Mouse (Mus musculus): ENCODE measurements around the gene Hmgb1.

Gene Hmgb1

GRCm38 (mm10) chr5:149062833-149063232, 121.5 kb downstream of the Hmgb1 start:
- DNase-seq (ENCODE audit: low read depth, low spot score): no peak

DNA sequence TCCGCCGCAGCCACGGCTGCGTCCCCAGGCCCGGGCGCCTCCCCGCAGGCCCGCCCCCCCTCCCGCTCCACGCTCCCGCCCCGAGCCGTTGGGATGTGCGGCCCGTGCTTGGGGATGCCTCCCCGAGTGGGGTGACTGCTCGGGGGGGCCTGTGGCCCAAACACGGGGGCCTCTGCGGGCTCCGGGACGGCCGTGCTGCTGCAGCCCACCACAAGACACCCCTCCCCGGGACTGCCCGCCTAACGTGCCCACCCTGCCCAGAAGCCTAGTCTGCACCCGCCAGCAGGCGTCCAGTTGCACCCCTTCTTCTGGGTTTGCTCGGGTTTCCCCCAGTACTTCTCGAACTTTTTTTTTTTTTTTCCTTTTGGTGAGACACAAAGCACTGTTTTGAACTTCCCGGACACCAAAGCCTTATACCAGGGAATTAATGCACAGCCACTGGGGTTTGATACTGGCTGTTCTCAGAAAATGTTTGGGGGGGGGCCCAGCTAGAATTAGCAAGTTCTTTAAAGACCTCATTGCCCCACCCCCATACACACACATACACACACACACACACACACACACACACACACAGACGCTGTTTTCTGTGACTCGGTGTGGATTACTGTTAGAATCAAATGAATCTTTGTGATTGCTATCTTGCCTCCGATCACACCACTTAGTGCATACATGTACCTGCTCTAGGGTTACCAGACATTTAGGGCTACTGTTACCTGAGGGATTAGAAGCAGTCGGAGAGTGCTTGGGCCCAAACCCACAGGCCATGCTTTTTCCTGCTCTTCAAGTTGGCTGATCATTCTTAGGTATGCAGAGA, 130.7 kb downstream of the Hmgb1 start:
- DNase-seq (ENCODE audit: low read depth, low spot score): no peak

- DNase-seq (ENCODE audit: low read depth, low spot score): peak; percentile 97
These were observed 131.6 kb downstream of the Hmgb1 start for GRCm38 (mm10) chr5:149052421-149053338.

DNA sequence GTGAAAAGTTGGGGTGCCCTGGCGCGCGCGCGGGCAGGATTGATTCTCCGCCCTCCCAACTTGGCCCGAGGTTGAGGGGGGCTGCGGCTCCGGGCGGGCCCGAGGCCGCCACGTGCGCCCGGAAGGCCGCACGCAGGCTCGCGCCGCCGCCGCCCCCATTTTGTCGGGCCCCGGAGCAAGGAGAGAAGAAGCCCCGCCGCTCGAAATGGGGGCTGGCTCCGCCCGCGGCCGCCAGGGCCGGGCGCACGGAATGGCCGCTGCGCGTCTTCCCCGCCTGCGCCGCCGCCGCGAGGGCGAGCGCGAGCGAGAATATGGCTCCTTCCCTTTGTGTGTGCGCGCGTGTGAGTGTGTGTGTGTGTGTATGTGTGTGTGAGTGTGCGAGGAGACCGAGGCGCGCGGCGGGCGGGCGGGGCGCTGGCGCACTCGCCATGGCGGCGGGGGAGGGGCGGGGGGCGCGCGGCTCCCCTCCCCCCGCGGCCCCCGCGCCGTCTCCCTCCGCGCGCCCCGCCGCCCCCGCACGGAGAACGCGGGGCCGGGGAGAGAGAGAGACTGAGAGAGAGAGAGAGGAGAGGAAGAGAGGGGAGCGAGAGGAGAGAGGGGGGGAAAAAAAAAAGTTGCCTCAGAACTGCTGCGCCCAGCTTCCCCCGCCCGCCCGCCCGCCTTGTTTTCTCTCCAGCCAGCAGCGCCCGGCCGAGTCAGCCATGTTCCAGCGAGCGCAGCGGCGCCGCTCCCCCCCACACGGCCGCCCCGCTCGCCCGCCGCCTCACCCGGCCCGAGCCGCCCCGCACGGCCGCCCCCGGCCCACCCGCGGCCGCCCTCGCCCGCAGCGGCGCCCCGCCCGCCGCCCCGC, 132.5 kb downstream of the Hmgb1 start:
- DNase-seq (ENCODE audit: low read depth, low spot score): peak; percentile 81

DNA sequence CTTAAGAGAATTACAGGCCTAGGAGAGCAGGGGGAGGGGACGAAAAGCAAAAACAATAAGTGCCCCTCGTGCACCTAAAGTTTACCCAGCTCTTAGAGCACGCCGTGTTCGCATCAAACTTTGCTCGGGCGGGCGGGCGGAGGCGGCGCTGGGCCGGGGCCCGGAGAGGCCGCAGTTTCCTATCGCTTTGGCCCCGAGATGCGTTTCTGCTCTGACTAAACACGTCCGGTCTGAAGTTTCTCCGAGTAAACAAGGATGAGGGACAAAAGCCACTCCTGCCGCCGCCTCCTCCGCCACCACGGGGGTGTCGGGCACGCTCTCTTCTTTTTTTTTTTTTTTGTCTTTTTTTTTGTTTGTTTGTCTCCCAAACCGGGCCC, 133.1 kb downstream of the Hmgb1 start:
- no peak for DNase-seq (ENCODE audit: low read depth, low spot score)

- no peak for DNase-seq (ENCODE audit: low read depth, low spot score)
These were observed 133.6 kb downstream of the Hmgb1 start for GRCm38 (mm10) chr5:149050588-149051160.

GRCm38 (mm10) chr5:149049435-149049834, 134.9 kb downstream of the Hmgb1 start:
- DNase-seq (ENCODE audit: low read depth, low spot score): no peak

- DNase-seq (ENCODE audit: low read depth, low spot score): no peak
These were observed 135.3 kb downstream of the Hmgb1 start for GRCm38 (mm10) chr5:149048961-149049360.

DNA sequence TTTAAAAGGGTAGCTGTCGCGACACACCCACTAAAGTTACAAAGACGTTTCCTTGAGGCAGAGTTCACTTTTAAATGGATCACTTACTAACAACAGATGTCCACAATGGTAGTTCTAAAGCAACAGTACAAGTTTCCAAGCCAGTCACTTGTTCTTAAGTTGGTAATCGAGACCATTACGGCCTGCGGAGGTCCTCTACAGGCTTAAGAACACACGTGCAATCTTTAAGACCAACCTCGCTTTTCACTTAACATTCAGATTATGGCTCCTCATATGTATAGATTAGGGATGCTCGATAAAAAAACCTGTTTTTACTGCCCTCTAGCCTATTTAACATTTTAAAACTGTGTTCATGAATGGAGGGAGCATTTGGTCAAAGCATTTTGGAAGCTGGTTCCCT, 137.6 kb downstream of the Hmgb1 start:
- DNase-seq (ENCODE audit: low read depth, low spot score): no peak

GRCm38 (mm10) chr5:149045470-149046085, 138.7 kb downstream of the Hmgb1 start:
- no peak for DNase-seq (ENCODE audit: low read depth, low spot score)

DNA sequence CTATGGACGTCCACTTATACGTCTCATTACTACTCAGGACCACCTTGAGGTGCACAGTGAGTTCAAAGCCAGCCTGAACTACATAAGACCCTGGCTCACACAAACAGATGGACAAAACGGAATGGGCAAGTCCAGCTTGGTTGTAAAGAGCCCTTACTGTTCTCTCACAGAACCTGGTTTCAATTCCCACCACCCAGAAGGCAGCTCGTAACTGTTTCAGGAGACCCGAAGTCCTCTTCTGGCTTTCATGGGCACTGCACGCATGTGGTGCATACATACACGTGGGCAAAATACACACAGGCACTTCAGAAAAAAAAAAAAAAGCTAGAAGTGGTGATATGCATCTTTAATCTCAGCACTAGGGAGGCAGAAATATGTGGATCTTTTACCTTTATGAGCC, 139.2 kb downstream of the Hmgb1 start:
- DNase-seq (ENCODE audit: low read depth, low spot score): no peak

GRCm38 (mm10) chr5:149044067-149044466, 140.2 kb downstream of the Hmgb1 start:
- no peak for DNase-seq (ENCODE audit: low read depth, low spot score)

DNA sequence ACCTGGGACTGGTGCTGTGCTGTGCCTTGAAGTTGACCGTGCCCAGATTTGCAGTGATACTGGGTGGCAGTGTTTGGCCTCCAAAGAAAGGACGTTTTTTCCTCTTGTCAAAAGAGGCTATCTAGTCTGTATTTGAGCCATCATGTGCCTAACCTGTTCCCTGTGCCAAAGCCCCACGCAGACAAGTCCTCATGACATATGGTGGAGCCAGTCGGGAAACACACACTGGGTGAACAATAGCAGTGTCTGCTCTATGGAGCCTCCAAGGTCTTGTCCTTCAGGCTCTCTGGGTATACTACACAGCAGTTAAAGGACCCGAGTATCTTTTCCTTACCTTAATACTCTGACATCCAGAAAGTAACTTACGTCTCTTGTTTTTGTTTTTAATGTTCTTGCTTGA, 141.0 kb downstream of the Hmgb1 start:
- DNase-seq (ENCODE audit: low read depth, low spot score): no peak

DNA sequence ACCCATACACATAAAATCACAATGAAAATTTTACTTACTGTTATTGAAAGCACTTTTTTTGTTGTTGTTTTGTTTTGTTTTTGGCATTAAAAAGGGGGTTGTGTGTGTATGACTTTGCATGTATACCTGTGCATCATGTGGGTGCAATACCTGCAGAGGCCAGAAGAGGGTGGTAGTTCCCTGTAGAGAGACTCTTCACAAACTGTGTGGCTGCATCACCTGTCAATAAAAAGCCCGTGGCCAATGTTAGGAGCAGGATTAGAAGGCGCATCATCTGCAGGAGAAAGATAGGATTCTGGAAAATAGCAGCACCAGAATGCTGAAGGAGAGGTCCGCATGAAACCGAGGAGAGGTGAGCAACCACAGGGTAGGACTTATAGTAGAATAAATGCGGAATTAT, 144.5 kb downstream of the Hmgb1 start:
- DNase-seq (ENCODE audit: low read depth, low spot score): no peak

GRCm38 (mm10) chr5:149037729-149038128, 146.6 kb downstream of the Hmgb1 start:
- no peak for DNase-seq (ENCODE audit: low read depth, low spot score)

- no peak for DNase-seq (ENCODE audit: low read depth, low spot score)
These were observed 147.4 kb downstream of the Hmgb1 start for GRCm38 (mm10) chr5:149036920-149037319.

GRCm38 (mm10) chr5:149032438-149032837, 151.9 kb downstream of the Hmgb1 start:
- no peak for DNase-seq (ENCODE audit: low read depth, low spot score)

- peak; percentile 57 for DNase-seq (ENCODE audit: low read depth, low spot score)
These were observed 153.0 kb downstream of the Hmgb1 start for GRCm38 (mm10) chr5:149031199-149031750.

GRCm38 (mm10) chr5:149030103-149030502, 154.2 kb downstream of the Hmgb1 start:
- no peak for DNase-seq (ENCODE audit: low read depth, low spot score)

DNA sequence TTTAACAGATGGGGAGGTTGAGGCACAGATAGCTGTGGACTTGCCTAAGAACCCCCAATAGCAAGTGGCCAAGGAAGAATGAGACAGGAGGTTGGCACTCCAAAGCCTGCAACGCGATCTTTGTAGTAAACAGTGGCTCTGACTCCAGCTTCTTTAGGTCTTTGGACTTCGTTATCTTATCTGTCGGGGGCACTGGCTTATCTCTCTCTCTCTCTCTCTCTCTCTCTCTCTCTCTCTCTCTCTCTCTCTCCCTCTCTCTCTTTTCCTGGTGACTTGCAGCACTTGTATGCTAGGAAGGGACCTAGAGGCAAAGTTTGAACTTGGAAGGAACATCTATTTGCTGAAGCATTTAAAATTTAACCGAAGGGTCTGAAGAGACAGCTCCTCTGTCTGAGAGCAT, 155.9 kb downstream of the Hmgb1 start:
- DNase-seq (ENCODE audit: low read depth, low spot score): no peak

- DNase-seq (ENCODE audit: low read depth, low spot score): no peak
These were observed 156.9 kb downstream of the Hmgb1 start for GRCm38 (mm10) chr5:149027389-149027788.

Measured in retina, postnatal 7 days (tissue).